Comparison of ENCODE assay signal across 27 mouse cellular contexts in the genomic region with DNA sequence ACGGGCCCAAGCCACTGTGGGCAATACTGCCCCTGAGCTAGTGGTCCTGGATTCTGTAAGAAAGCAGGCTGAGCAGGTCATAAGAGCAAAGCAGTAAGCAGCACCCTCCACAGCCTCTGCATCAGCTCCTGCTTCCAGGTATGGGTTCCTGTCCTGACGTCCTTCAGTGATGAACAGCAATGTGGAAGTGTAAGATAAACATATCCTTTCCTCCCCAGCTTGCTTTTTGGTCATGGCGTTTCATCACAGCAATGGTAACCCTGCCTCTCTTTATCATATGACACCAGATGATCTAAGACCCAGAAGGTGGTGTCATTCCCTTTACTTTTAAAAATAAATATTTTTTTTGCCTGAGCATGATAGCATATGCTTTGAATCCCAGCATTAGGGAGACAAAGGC.
DNase-seq lines count a peak whose midpoint lies in the region; ATAC-seq and TF ChIP-seq lines count a peak whose summit lies in the region.
"Had no signal": no experiment of that assay in that cellular context is flagged by ENCODE, and none has a peak within 500 bp of the region (broad histone marks: within the 10 kb centered on the region; RNA-seq: fewer than 3 reads in every experiment).

No protein-coding gene starts in this region.

- H3K27me3 ChIP-seq in liver, embryonic 13.5 days, result 0 out of 2 replicates have a peak, but pooled peaks cover 4% of the 10 kb centered on the region
- no peaks in the 10 kb centered on the region for H3K27me3 ChIP-seq in liver, embryonic 14.5 days (ENCODE audit: control insufficient read depth, insufficient read depth, low read length)

- H3K4me1 ChIP-seq in liver, embryonic 13.5 days (replicated peaks), result peaks cover 6% of the 10 kb centered on the region
- H3K4me1 ChIP-seq in liver, embryonic 14.5 days (replicated peaks; ENCODE audit: control insufficient read depth in 2 of 2, insufficient read depth in 2 of 2, low read length in 1 of 2), result no peaks in the 10 kb centered on the region; a peak in 1 of 4 replicates
- H3K4me1 ChIP-seq: heart, embryonic 15.5 days had no signal

- H3K36me3 ChIP-seq in liver, embryonic 13.5 days, result no peaks in the 10 kb centered on the region
- H3K36me3 ChIP-seq in liver, embryonic 14.5 days (replicated peaks; ENCODE audit: control insufficient read depth, insufficient read depth, low read depth), result no peaks in the 10 kb centered on the region
- H3K36me3 ChIP-seq: forebrain, embryonic 10.5 days; G1E; heart, embryonic 15.5 days; hindbrain, embryonic 10.5 days; hindbrain, embryonic 13.5 days had no signal

- peak; percentile 57 for TF ChIP-seq EP300 in liver, embryonic 14.5 days (IDR thresholded peaks at IDR 0.05; ENCODE audit: low read depth)

- H3K4me3 ChIP-seq in liver, embryonic 13.5 days (replicated peaks), result no peak overlapping the region
- no peak overlapping the region for H3K4me3 ChIP-seq in liver, embryonic 14.5 days (ENCODE audit: insufficient read depth in 1 of 2, low read depth in 2 of 2, low read length in 2 of 2)
- H3K4me3 ChIP-seq: forebrain, embryonic 10.5 days; forebrain, embryonic 13.5 days; heart, embryonic 15.5 days; hindbrain, embryonic 10.5 days; hindbrain, embryonic 13.5 days had no signal

- no peak overlapping the region for H3K9ac ChIP-seq in liver, embryonic 13.5 days
- H3K9ac ChIP-seq in liver, embryonic 14.5 days (replicated peaks), result no peak overlapping the region
- H3K9ac ChIP-seq: forebrain, embryonic 13.5 days; heart, embryonic 15.5 days; hindbrain, embryonic 13.5 days had no signal

- H3K4me2 ChIP-seq in liver, embryonic 13.5 days, result no peak overlapping the region
- H3K4me2 ChIP-seq in liver, embryonic 14.5 days (ENCODE audit: low read depth), result no peak overlapping the region
- H3K4me2 ChIP-seq: forebrain, embryonic 13.5 days; heart, embryonic 11.5 days; heart, embryonic 15.5 days; hindbrain, embryonic 13.5 days had no signal

- DNase-seq in liver, embryonic 13.5 days, result no peak
- DNase-seq in liver, result no peak
- DNase-seq in MEL-GATA-1-ER (ENCODE audit: extremely low read depth, low read depth), result peak; percentile 25
- peak in 2 of 3 experiments; percentile 5 to 10 for DNase-seq in liver, embryonic 14.5 days (ENCODE audit: low read depth in 3 of 3, low spot score in 3 of 3)
- no peak for DNase-seq in cerebellum, postnatal 25 days
- no peak for DNase-seq in adrenal gland, adult (ENCODE audit: inconsistent age in 2 of 2, low spot score in 1 of 2)
- DNase-seq in lung, postnatal 10 days, result no peak
- DNase-seq: adrenal gland, postnatal 10 days; adrenal gland, postnatal 36 days; B cell, adult 2 months; cerebellum, adult 11-12 months; cerebellum, adult 8-10 months; cerebellum, postnatal 10 days; gastrocnemius, postnatal 10 days; heart, adult 11 months; heart, postnatal 10 days; heart, postnatal 36 days had no signal

- no peak for TF ChIP-seq CTCF in liver, embryonic 14.5 days (IDR thresholded peaks at IDR 0.05; ENCODE audit: low read depth)

- no peak overlapping the region for H3K27ac ChIP-seq in liver, embryonic 13.5 days
- no peak overlapping the region for H3K27ac ChIP-seq in liver, embryonic 14.5 days
- H3K27ac ChIP-seq: forebrain, embryonic 10.5 days; forebrain, embryonic 13.5 days; heart, embryonic 15.5 days; hindbrain, embryonic 10.5 days; hindbrain, embryonic 13.5 days had no signal

- 21% methylated on average over 3 of the region's 3 CpGs for WGBS in liver, embryonic 13.5 days (ENCODE audit: insufficient replicate concordance)
- WGBS in liver, embryonic 14.5 days (ENCODE audit: insufficient replicate concordance), result 21% methylated on average over 3 of the region's 3 CpGs

- H3K9me3 ChIP-seq in liver, embryonic 13.5 days (replicated peaks), result no peaks in the 10 kb centered on the region
- H3K9me3 ChIP-seq in liver, embryonic 14.5 days (ENCODE audit: control insufficient read depth, low read length), result no peaks in the 10 kb centered on the region
- H3K9me3 ChIP-seq: forebrain, embryonic 10.5 days; forebrain, embryonic 13.5 days; G1E; heart, embryonic 15.5 days; hindbrain, embryonic 10.5 days; hindbrain, embryonic 13.5 days had no signal

- ATAC-seq in liver, embryonic 13.5 days (ENCODE audit: low read depth), result peak; percentile 61
- ATAC-seq in liver, embryonic 14.5 days (ENCODE audit: insufficient read depth), result peak; percentile 39; the same call in 1 of the 2 replicates
- ATAC-seq: activated CD4-positive, CD25-positive, alpha-beta regulatory T cell, adult 4 months; forebrain, embryonic 13.5 days; forebrain, embryonic 16.5 days; hindbrain, embryonic 16.5 days had no signal

Comparison
In these comparisons a context has a peak if more than half of its experiments do, and no peak if none do; other contexts are left out.
1. DNase-seq: peak in MEL-GATA-1-ER (single experiment) and liver, embryonic 14.5 days (2 of 3); none in liver, embryonic 13.5 days (single experiment), liver (single experiment), cerebellum, postnatal 25 days (0 of 2), adrenal gland, adult (0 of 2) and lung, postnatal 10 days (single experiment).